Mouse (Mus musculus) retina, embryonic 14.5 days (tissue): Measurements from ENCODE around the gene C2cd4c.

Experiments
- DNase-seq: peaks from one replicate; pipeline ENCODE4 v3.0.0-alpha.2; 2015; ENCODE audit warnings: low spot score

C2cd4c gene

DNA sequence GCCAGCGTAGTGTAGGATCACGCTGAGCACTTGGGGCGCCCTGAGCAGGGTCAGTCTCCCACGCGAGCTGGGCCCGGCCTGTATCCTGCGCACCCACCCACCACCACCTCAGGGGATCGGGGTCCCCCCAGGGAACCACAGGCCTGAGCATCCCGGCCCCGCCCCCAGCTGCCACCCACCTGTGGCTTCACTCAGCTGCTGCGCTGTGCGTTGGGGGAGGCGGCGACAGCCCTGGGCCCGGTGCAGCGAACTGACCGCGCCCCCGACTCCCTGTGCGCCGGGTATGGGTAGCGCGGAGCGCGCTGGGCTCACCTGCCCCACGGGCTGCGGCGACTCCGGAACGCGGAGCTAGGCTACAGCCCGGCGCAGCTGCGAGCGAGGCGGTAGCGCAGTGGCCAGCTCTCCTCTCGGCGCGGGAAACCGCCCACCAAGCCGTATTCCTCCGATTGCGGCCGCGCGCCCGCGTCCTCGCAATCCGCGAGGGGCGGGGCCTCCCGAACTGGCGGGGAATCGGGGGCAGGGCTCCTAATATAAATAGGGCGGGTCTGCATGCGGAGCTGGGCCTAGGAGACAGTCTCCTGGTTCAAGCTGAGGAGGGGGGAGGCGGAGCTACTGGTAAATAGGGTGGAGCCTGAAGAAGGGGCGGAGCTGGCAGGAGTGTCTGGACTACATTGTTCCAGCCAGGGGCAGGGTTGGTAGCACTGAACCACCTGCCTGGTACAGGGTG, at the start of gene C2cd4c:
C2cd4c (minus strand) TSS at position 448 of the 727 bp plus-strand sequence.
- DNase-seq: peak; percentile 82

GRCm38 (mm10) chr10:79661861-79662260, 48.0 kb upstream of the C2cd4c start:
- DNase-seq: no peak

GRCm38 (mm10) chr10:79660298-79660697, 46.5 kb upstream of the C2cd4c start:
- peak; percentile 32 for DNase-seq

DNA sequence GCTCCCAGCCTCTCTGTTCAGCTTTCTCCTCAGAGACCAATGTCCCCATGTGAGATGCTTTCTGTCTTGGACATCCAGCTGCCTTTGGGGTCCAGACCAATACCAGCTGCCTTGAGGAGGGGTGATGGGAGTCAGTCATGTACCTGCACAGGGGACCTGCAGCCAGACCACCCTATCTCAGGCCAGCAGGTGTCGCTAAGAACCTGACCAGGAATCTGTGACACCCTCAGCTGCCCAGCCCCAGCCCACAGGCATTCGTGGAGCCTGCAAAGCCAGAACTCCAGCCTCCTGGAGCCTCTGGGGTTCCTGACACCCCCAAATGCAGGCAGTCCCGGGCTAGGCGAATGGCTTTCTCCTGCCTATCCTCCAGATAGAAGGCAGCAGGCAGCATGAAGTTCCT, 45.0 kb upstream of the C2cd4c start:
- DNase-seq: peak; percentile 38

DNA sequence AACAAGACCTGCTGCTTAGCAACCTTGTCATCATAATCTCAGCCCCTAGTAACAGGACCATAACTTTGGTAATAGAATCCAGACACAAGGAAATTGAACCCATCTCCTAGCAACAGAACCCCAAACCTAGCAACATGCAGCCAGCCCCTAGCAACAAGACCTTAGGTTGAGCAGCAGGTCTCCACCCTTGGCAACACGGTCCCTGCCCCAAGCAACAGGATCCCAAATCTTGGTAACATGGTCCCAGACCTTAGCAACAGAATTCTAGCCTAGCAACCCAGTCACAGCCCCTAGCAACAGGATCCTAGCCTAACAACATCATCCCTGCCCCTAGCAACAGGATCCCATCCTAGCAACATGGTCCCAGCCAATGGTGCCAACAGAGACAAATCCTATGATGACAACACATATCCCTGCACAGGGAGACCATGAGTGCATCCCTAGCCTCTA, 41.1 kb upstream of the C2cd4c start:
- DNase-seq: no peak

DNA sequence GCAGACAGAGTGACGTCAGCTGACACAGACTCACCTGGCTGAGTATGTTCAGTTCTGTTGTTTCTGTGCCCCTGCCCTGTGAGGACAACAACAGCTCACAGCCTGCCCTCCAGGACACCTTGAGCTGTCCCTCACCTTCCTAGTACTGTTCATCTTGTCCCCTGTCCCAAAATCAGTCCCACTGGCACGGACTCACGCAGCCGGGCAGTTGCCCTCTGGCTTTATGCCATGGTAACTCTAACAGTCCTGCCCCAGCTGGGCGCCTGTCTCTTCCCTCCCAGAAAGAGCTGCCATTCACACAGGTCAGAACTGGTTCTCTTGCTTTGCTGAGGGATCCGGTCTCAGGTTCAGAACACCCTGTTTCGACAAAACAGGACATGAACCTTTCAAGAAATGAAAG, 39.0 kb upstream of the C2cd4c start:
- DNase-seq: no peak

DNA sequence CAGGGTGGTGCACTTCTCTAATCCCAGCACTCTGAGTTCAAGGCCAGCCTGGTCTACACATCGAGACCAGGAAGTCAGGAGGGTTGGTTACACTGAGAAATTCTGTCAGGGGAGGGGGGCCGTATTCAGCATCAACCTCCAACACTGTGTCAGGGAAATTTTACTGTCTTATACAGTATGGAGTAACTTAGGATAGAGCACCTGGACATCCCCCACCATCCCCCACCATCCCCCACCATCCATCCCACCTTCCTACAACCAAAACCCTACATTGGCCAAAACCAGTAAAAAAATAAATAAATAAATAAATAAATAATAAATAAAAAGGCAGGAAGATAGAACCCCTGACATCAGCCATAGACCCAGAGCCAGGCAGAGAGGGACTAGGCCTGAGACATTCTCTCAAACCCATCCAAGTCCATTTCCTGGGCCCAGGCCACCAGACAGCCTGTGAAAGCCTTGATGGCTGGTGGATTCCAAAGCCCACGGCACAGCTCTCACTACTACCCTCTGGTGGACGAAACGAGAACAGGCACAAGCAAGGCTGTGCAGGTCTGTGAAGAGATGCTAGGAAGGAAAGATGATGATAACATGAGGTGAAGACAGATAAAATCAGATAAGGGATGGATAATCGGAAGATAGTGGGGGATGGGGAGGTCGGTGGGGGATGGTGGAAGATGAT, 35.4 kb upstream of the C2cd4c start:
- DNase-seq: peak; percentile 88

DNA sequence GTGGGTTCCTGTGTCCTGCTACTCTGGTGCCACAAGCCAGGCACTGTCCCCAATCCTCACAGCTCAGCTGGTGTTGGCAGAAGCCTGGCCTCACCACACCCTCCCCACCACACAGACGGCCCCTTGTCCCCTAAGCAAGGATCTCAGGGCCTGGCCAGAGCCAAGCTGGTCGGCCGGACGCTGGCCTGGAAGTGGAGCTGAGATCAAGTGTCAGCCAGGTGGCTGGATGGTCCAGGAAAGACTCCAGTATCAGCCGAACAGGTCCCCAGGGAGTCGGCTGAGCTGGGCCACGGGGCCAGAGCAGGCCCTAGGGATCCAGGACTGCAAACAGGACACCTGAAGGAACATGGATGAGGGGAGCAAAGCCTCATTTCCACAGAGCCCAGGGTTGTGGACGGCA, 31.9 kb upstream of the C2cd4c start, which contains the start of gene Odf3l2:
Odf3l2 (minus strand) TSS at position 28 of the 400 bp plus-strand sequence.
- no peak for DNase-seq

- peak; percentile 82 for DNase-seq
Observed at GRCm38 (mm10) chr10:79638486-79639204, 24.8 kb upstream of the C2cd4c start.

GRCm38 (mm10) chr10:79637128-79638110, 23.6 kb upstream of the C2cd4c start, which contains the start of gene Shc2:
TSS of gene Shc2 (minus strand) at chr10:79637918.
- peak; percentile 72 for DNase-seq

GRCm38 (mm10) chr10:79636287-79636686, 22.5 kb upstream of the C2cd4c start:
- DNase-seq: no peak

GRCm38 (mm10) chr10:79633006-79633777, 19.4 kb upstream of the C2cd4c start:
- no peak for DNase-seq

- no peak for DNase-seq
Observed at GRCm38 (mm10) chr10:79631432-79631831, 17.6 kb upstream of the C2cd4c start.

DNA sequence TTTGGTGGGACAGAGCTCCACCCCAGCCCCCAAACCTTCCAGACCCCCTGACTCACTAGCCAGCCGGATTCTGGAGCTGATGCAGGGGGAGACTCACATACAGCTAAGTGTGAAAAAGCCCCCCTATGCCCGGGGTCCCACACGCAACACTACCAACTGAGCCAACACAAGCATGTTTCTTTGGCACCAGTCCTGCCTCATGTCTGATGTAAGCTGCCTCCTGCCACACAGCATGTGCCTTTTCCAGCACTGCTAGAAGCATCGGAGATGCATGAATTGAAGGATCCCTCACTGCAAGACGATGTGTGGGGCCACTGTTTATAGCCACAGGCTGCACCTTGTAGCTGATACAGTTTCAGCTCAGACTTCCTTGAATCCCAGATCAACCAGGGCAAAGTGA, 14.6 kb upstream of the C2cd4c start:
- no peak for DNase-seq

DNA sequence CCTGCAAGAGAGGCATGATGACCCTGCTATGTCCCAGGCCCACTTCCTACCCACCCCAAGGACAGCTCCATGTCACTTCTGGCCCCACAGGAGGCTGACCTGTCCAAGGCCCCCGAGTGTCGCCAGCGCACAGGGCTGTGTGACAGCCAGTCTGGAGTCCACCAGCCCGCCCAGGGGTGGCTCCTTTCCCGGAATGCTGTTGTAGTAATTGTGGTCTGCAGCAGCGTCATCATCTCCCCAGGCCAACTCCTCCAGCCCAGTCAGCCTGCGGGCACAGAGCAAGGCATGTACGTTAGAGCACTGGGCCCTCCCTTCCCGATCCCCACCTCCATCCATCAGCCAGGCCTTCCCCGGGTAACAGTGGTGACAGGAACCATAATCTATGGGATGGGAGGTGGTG, 12.3 kb upstream of the C2cd4c start:
- no peak for DNase-seq

- peak; percentile 49 for DNase-seq
Observed at GRCm38 (mm10) chr10:79625398-79625797, 11.6 kb upstream of the C2cd4c start.

GRCm38 (mm10) chr10:79623950-79624349, 10.1 kb upstream of the C2cd4c start:
- no peak for DNase-seq

GRCm38 (mm10) chr10:79616376-79616775, 2.6 kb upstream of the C2cd4c start:
- DNase-seq: no peak

DNA sequence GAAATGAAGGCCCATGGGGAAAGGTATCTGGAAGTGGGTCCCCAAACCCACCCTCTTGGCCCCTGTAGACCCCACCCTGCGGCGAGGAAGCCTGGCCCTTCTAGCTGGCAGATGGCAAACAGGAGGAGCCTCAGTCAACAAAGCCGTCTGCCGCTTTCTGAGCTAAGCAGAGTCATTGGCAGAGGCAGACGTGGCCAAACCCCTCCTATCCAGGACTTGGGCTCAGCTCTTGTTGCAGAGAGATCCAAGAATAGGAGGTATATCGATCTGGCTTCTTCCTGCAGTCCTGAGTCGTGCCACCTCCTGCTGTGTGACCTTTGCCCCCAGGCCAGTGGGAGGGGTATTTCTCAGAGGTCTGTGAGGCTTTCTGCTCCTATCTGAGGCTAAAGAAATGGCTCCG, 2.0 kb upstream of the C2cd4c start:
- peak; percentile 59 for DNase-seq

GRCm38 (mm10) chr10:79614305-79614643, 449 bp upstream of the C2cd4c start:
- no peak for DNase-seq
